Mouse (Mus musculus): ENCODE data around the gene Fgfr2.

- TF ChIP-seq CTCF (conservative IDR thresholded peaks at IDR 0.05; ENCODE audit: low read length) (no peak), NANOG (IDR thresholded peaks at IDR 0.05; ENCODE audit: borderline replicate concordance, low read length) (no peak), POU5F1 (IDR thresholded peaks at IDR 0.05; ENCODE audit: borderline replicate concordance, low read length) (no peak)
Observed at GRCm38 (mm10) chr7:132360336-132360735, 762.8 kb downstream of the Fgfr2 start.

Data from E14TG2a.4 (cell line).